Mouse (Mus musculus) heart, postnatal 0 days (tissue): ENCODE data around the gene Ptprm.

Experiments used
- CTCF ChIP-seq: IDR thresholded peaks from 2 replicates; pipeline ENCODE4 v1.5.1; 2016; ENCODE audit warnings: antibody characterized with exemption, control low read depth, low read depth
- EP300 ChIP-seq: IDR thresholded peaks from 2 replicates; pipeline ENCODE4 v1.6.1; 2016; ENCODE audit warnings: antibody characterized with exemption, low read depth

GRCm38 (mm10) chr17:66619255-66619826 lies 734.9 kb downstream of the Ptprm start:
- TF ChIP-seq CTCF: no peak
- no peak for TF ChIP-seq EP300
